Mouse (Mus musculus) forebrain, postnatal 0 days (tissue): Measurements from ENCODE around the gene Gm13539. TPM values are rescaled to one million over a fixed set of nuclear protein-coding genes. Genes with fewer than 3 reads are reported as not detected.
"Not testable (repeated sequence)": the region's sequence is repeated elsewhere in the genome, so short reads cannot be mapped to it uniquely, and the experiment has no call there.

ENCODE experiments used
- ATAC-seq: fragments of 200-750 bp; cut with Nextera tagmentation; 2 replicates; pipeline ENCODE4 v1.8.0; 2017; ENCODE audit warnings: mild to moderate bottlenecking, moderate library complexity
- DNase-seq: peaks from one replicate; pipeline ENCODE4 v3.0.0-alpha.2; 2015
- H3K27ac ChIP-seq: fragments of 300-500 bp; sonication (generic); 2 replicates; pipeline ENCODE4 v1.5.1; 2014; ENCODE audit warnings: low read depth, mild to moderate bottlenecking, antibody characterized with exemption, low read length, moderate library complexity, mixed read lengths
- H3K27me3 ChIP-seq: fragments of 300-500 bp; sonication (generic); 2 replicates; pipeline ENCODE4 v1.6.1; 2014; ENCODE audit warnings: mild to moderate bottlenecking, low read length, mixed read lengths; ENCODE audit not compliant: insufficient read depth
- H3K36me3 ChIP-seq: fragments of 300-500 bp; sonication (generic); 2 replicates; pipeline ENCODE4 v1.6.1; 2014; ENCODE audit warnings: mild to moderate bottlenecking, moderate library complexity; ENCODE audit not compliant: insufficient read depth
- H3K4me1 ChIP-seq: fragments of 300-500 bp; sonication (generic); 2 replicates; pipeline ENCODE4 v1.6.1; 2014; ENCODE audit warnings: antibody characterized with exemption; ENCODE audit not compliant: insufficient read depth
- H3K4me2 ChIP-seq: fragments of 300-500 bp; sonication (generic); 2 replicates; pipeline ENCODE4 v1.6.1; 2014; ENCODE audit warnings: low read depth, mild to moderate bottlenecking, moderate library complexity
- H3K4me3 ChIP-seq: fragments of 300-500 bp; sonication (generic); 2 replicates; pipeline ENCODE4 v1.5.1; 2014; ENCODE audit warnings: low read depth, low read length, mixed read lengths
- H3K9ac ChIP-seq: fragments of 300-500 bp; sonication (generic); 2 replicates; pipeline ENCODE4 v1.6.1; 2014; ENCODE audit warnings: mild to moderate bottlenecking
- H3K9me3 ChIP-seq: fragments of 300-500 bp; sonication (generic); 2 replicates; pipeline ENCODE4 v1.6.1; 2016; ENCODE audit warnings: low read length
- CTCF ChIP-seq: sonication (generic); IDR thresholded peaks from 2 replicates; pipeline ENCODE4 v1.5.1; 2016; ENCODE audit warnings: antibody characterized with exemption, control low read depth, low read depth
- WGBS: fragments of 180-500 bp; shearing (Covaris S2); extraction: QIAGEN DNeasy Blood & Tissue Kit; methylation state at CpG from one replicate; pipeline ENCODE4 v1.1.7; 2014; 5-methylcytosine and 5-hydroxymethylcytosine counted together
- polyA plus RNA-seq: library from polyadenylated mRNA; unstranded; fragments of >200 nt; fragmentation: Nextera tagmentation; extraction: Ambion mirVana; gene quantifications from 2 replicates; pipeline ENCODE4 v1.2.1, GENCODE M21; 2015
- total RNA-seq: library from RNA; depleted of rRNA; stranded (reverse); fragments of >200 nt; gene quantifications from 2 replicates; pipeline ENCODE4 v1.2.3, GENCODE M21; 2014; rRNA removed

Gene Gm13539
- total RNA-seq (not detected in 2 replicates), polyA plus RNA-seq (not detected in 2 replicates)

DNA sequence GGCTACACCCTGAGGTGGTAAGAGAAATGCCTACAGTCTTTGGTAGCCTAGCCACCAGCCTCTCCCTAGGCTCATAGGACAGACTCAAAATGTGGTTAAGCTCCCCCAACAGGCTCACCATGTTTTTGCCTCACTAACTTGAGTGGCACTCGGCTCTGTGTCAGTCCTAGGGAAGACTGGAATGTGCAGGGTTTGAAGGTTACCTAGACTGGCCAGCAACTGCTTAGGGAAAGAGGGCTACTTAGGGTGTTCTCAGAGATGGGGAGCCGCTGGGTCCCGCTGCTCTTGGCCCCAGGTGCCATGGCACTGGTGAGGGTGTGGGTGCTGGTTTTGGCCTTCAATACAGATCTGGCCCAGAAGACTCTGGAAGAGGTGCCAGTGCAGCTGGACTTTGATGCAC lies at the start of gene Gm13539:
Gene Gm13539, plus strand, starts transcription at position 301 of the 400 bp plus-strand sequence.
- ATAC-seq = no peak
- Histone ChIP-seq H3K27me3 (no peaks in the 10 kb centered on the region), H3K27ac (no peak within 1 kb of the TSS), H3K4me3 (no peak within 1 kb of the TSS), H3K36me3 (no peaks in the 10 kb centered on the region), H3K9ac (no peak within 1 kb of the TSS), H3K9me3 (no peaks in the 10 kb centered on the region), H3K4me2 (no peak within 1 kb of the TSS), H3K4me1 (no peaks in the 10 kb centered on the region)
- TF ChIP-seq CTCF = no peak
- 81% methylated on average over 3 of the region's 3 CpGs for WGBS
- DNase-seq = no peak

DNA sequence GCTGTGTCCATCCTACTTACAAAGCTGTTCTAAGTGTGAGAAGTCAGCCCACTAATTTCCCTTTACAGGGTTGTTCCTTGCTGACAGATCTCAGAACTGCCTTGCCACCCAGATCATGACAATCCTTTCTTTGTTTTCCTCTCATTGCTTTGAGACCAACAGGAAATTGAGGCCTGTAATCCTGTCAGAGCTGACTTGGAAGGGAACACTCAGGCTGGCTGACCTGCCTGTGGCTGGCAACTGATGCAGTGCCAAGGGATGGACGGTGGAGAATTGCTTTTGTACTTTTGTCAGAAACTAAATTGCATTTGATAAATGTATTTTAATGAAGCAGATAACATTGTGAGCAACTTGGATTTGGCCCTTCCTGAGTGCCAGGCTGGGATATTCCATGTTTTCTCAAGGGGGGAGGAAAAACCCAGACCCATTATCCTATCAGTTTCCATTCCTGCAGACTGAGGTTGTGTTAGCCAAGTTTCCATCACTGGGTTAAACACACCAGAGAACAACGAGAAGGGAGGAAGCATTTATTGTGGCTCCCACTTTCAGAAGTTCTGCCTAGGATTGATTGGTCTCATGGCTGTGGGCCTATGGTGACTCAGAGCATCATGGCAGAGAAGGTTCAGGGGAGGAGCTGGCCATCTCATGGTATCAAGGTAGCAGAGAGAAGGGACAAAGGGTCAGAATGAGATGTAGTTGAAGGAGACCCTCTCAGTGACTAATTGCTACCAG lies 48.7 kb upstream of the Gm13539 start:
- H3K4me2 ChIP-seq = no peak overlapping the region
- DNase-seq (no peak), ATAC-seq (no peak)
- H3K36me3 ChIP-seq = no peaks in the 10 kb centered on the region
- H3K9ac ChIP-seq = no peak overlapping the region
- no peak for TF ChIP-seq CTCF
- no peaks in the 10 kb centered on the region for H3K27me3 ChIP-seq
- H3K4me1 ChIP-seq = no peaks in the 10 kb centered on the region
- no peaks in the 10 kb centered on the region for H3K9me3 ChIP-seq
- 62% methylated on average over 2 of the region's 2 CpGs for WGBS
- H3K4me3 ChIP-seq = no peak overlapping the region
- no peak overlapping the region for H3K27ac ChIP-seq

DNA sequence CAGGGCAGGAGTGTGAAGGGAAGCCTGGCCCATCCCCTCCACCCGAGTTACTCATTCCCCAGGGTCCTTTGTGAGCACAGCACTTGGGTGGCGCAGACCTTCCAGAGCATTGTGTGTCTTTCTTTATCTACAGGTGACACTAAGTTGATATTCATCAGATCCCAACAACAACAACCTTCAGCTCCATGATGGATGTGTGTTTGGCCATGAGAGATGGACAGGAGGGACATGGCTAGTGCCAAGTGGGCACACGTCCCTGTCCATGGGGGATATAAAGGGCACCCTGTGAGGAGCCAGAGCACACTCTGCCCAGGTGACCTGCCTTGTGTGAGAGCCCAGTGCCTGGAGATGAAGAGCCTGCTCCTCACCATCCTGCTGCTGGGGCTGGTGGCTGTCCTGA lies 45.3 kb upstream of the Gm13539 start, which contains the start of gene Obp2b:
Gene Obp2b, plus strand, starts transcription at position 301 of the 400 bp plus-strand sequence.
- ATAC-seq, DNase-seq, H3K27ac ChIP-seq, H3K4me3 ChIP-seq, H3K9ac ChIP-seq, H3K4me1 ChIP-seq, H3K9me3 ChIP-seq, H3K4me2 ChIP-seq, H3K27me3 ChIP-seq, H3K36me3 ChIP-seq: not testable (repeated sequence)
- WGBS = 90% methylated on average over 3 of the region's 3 CpGs

DNA sequence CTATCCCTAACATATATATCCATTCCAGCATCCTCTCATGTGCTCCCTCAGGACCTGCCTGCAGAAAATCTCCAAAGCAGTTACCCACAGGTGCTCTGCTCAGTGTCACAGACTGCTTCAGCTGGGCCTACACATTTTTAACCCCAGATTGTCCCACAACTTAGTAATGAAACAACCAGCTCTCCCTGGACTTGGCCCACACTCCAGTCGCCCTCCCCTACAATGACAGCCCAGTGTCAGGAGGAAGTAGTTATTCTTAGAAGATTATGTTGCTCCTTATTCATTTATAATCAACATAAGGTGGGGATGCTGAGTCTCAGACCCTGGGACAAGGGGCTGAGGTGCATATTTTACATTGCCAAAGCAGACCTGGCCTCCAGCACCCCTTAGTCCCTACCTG lies 40.4 kb upstream of the Gm13539 start:
- H3K27me3 ChIP-seq = no peaks in the 10 kb centered on the region
- TF ChIP-seq CTCF = no peak
- WGBS = 91% methylated on average over 1 of the region's 1 CpGs
- no peak overlapping the region for H3K9ac ChIP-seq
- no peak overlapping the region for H3K4me2 ChIP-seq
- H3K27ac ChIP-seq = no peak overlapping the region
- H3K4me3 ChIP-seq = no peak overlapping the region
- no peaks in the 10 kb centered on the region for H3K4me1 ChIP-seq
- no peaks in the 10 kb centered on the region for H3K9me3 ChIP-seq
- ATAC-seq (no peak), DNase-seq (no peak)
- no peaks in the 10 kb centered on the region for H3K36me3 ChIP-seq

DNA sequence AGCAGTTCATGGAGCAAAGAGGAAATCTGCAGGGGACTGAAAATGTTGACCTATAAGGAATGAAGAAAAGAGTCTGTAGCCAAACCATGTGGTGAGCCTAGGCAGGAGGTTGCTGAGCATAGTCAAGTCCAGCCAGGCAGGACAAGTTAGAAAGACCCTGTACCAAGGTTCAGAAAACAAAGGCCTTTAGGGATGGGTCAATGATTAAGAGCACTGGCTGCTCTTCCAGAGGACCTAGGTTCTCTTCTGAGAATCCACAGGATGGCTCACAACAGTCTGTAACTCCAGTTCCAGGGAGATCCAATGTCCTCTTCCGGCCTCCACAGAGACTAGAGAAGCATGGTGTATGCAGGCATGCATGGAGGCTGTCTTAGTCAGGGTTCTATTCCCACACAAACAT lies 27.9 kb upstream of the Gm13539 start:
- no peaks in the 10 kb centered on the region for H3K9me3 ChIP-seq
- DNase-seq = no peak
- TF ChIP-seq CTCF = no peak
- no peaks in the 10 kb centered on the region for H3K36me3 ChIP-seq
- H3K4me3 ChIP-seq = no peak overlapping the region
- H3K4me1 ChIP-seq = no peaks in the 10 kb centered on the region
- no peak overlapping the region for H3K9ac ChIP-seq
- H3K27me3 ChIP-seq = no peaks in the 10 kb centered on the region
- H3K27ac ChIP-seq = no peak overlapping the region
- H3K4me2 ChIP-seq = no peak overlapping the region
- no peak for ATAC-seq
- 100% methylated on average over 1 of the region's 1 CpGs for WGBS

DNA sequence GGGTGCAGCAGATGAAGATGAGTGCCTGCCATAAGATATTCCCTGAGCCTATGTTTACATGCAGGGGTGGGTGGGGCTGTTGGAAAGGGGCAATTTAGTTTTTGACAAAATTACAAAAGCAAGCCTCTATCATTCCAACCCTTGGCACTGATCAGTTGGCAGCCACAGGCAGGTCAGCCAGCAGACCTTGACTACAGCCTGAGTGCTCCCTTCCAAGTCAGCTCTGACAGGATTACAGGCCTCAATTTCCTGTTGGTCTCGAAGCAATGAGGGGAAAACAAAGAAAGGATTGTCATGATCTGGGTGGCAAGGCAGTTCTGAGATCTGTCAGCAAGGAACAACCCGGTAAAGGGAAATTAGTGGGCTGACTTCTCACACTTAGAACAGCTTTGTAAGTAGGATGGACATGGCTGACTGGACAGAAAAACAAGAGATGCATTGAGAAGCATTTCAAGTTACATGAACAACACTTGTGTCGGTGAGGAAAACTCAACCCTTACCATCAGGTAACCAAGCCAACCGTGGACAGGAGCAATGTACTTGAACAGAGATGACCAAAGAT lies 23.9 kb upstream of the Gm13539 start:
- H3K4me2 ChIP-seq = no peak overlapping the region
- no peak for DNase-seq
- WGBS = 46% methylated on average over 4 of the region's 4 CpGs
- no peak for TF ChIP-seq CTCF
- H3K9me3 ChIP-seq = no peaks in the 10 kb centered on the region
- no peak overlapping the region for H3K9ac ChIP-seq
- no peak for ATAC-seq
- H3K4me3 ChIP-seq = no peak overlapping the region
- H3K27ac ChIP-seq = no peak overlapping the region
- H3K36me3 ChIP-seq = no peaks in the 10 kb centered on the region
- no peaks in the 10 kb centered on the region for H3K27me3 ChIP-seq
- no peaks in the 10 kb centered on the region for H3K4me1 ChIP-seq

DNA sequence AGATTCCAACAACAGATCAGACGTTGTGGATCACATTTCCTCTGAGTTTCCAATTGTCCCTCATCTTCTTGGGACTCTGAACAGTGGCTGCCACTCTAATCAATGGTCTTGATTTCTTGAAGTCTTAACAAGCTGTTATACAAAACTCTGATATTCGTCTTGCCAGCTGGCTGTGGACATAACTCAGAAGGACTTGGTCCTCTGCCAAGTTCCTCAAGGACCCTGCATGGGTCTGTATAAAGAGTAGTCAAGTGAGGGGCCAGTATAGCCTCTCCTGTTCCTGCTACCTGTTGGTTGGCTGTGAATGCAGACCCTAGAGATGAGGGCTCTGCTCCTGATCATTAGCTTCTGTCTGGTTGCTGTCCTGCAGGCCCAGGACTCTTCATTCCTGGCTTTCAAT lies 16.8 kb upstream of the Gm13539 start, which contains the start of gene Lcn3:
Gene Lcn3, plus strand, starts transcription at position 301 of the 400 bp plus-strand sequence.
- H3K4me1 ChIP-seq = no peaks in the 10 kb centered on the region
- no peak within 1 kb of the TSS for H3K27ac ChIP-seq
- no peaks in the 10 kb centered on the region for H3K36me3 ChIP-seq
- H3K4me3 ChIP-seq = no peak within 1 kb of the TSS
- TF ChIP-seq CTCF = no peak
- ATAC-seq = no peak
- no peaks in the 10 kb centered on the region for H3K9me3 ChIP-seq
- DNase-seq = no peak
- no peaks in the 10 kb centered on the region for H3K27me3 ChIP-seq
- H3K9ac ChIP-seq = no peak within 1 kb of the TSS
- no peak within 1 kb of the TSS for H3K4me2 ChIP-seq
- 32% methylated on average over 2 of the region's 2 CpGs for WGBS
